Mouse (Mus musculus): ENCODE results near the gene Hibadh.

DNA sequence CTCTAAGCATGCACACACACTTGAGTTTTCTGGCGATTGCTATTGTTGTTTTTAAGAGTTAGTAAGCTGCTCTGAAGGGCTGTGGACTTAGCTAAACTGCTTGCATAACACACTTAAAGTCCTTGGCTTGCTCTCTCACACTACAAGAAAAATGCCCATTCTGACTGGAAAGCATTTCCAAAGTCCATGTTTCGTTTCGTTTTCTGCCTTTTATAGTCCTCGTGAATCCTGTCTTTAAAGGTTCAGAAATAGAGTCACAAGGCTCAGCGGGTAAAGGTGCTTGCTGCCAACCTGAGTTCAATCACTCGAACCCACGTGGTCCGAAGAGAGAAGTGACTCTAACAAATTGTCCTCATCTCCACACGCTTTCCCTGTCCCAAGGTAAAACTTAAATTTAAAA lies 39.4 kb upstream of the Hibadh start:
- TF ChIP-seq CTCF (conservative IDR thresholded peaks at IDR 0.05; ENCODE audit: insufficient read depth, insufficient read length, low read depth, low read length): no peak
- no peak for TF ChIP-seq POLR2A (IDR thresholded peaks at IDR 0.05; ENCODE audit: low read depth, low read length)
